Mouse (Mus musculus) CH12.LX (cell line): ENCODE results near the gene H2-DMb2. TPM values are rescaled to one million over a fixed set of nuclear protein-coding genes. Genes with fewer than 3 reads are reported as not detected.

Source experiments
- DNase-seq: peaks from one replicate; pipeline ENCODE4 v3.0.0-alpha.2; 2013; ENCODE audit errors: extremely low read depth
- H3K27ac ChIP-seq: 2 replicates; pipeline ENCODE4 v1.5.1; 2012; ENCODE audit warnings: low read depth, mild to moderate bottlenecking, control low read depth, moderate library complexity; ENCODE audit not compliant: insufficient read depth
- H3K27me3 ChIP-seq: replicated peaks from 2 replicates; pipeline ENCODE3; 2012; ENCODE audit warnings: inconsistent platforms
- H3K36me3 ChIP-seq, 2 experiments: replicated peaks in 1 of 2; 2 replicates each; pipeline versions ENCODE3 to v1.6.1; 2012; ENCODE audit warnings: inconsistent platforms in 1 of 2, low read length in 1 of 2, mild to moderate bottlenecking in 1 of 2, mixed read lengths in 1 of 2, moderate library complexity in 1 of 2; ENCODE audit not compliant: control insufficient read depth in 1 of 2, insufficient read depth in 1 of 2
- H3K4me1 ChIP-seq, 2 experiments: 2 replicates each; pipeline ENCODE4 v1.6.1; 2012; ENCODE audit warnings: inconsistent platforms in 1 of 2, moderate library complexity in 1 of 2; ENCODE audit not compliant: insufficient read depth in 2 of 2, control insufficient read depth in 1 of 2
- H3K4me2 ChIP-seq: 2 replicates; pipeline ENCODE4 v1.6.1; 2012; ENCODE audit warnings: low read depth, mild to moderate bottlenecking, control low read depth; ENCODE audit not compliant: poor library complexity, insufficient read depth, severe bottlenecking
- H3K4me3 ChIP-seq, 3 experiments: fragments of 150-350 bp in 1 of 3; sonication (generic) in 1 of 3; replicated peaks in 1 of 3; 2 replicates each; pipeline versions ENCODE3 to v1.5.1; 2011 to 2012; ENCODE audit warnings: low read depth in 2 of 3, low read length in 2 of 3, mild to moderate bottlenecking in 2 of 3, moderate library complexity in 2 of 3, control low read depth in 1 of 3, improper control_type of control experiment in 1 of 3, inconsistent platforms in 1 of 3, mixed read lengths in 1 of 3; ENCODE audit not compliant: poor library complexity in 1 of 3
- H3K79me2 ChIP-seq: replicated peaks from 2 replicates; pipeline ENCODE4 v1.6.1; 2012; ENCODE audit warnings: mild to moderate bottlenecking, moderate library complexity; ENCODE audit not compliant: control insufficient read depth, poor library complexity, insufficient read depth, severe bottlenecking; ENCODE audit errors: extremely low read depth
- H3K9ac ChIP-seq: 2 replicates; pipeline ENCODE4 v1.6.1; 2012; ENCODE audit warnings: low read depth, mild to moderate bottlenecking, control low read depth, moderate library complexity; ENCODE audit not compliant: insufficient read depth
- H3K9me3 ChIP-seq: replicated peaks from 2 replicates; pipeline ENCODE3; 2012; ENCODE audit warnings: low read length, inconsistent platforms, mixed read lengths
- CHD2 ChIP-seq: IDR thresholded peaks from 2 replicates; pipeline ENCODE4 v1.6.1; 2011; ENCODE audit warnings: low read length, improper control_type of control experiment
- CTCF ChIP-seq, 2 experiments: IDR thresholded peaks in 1 of 2; conservative IDR thresholded peaks in 1 of 2; 2 replicates each; pipeline ENCODE4 v1.5.1; 2011 to 2012; ENCODE audit warnings: low read depth in 2 of 2, low read length in 2 of 2, improper control_type of control experiment in 1 of 2, inconsistent platforms in 1 of 2, mild to moderate bottlenecking in 1 of 2, moderate library complexity in 1 of 2
- ETS1 ChIP-seq: conservative IDR thresholded peaks from 2 replicates; pipeline ENCODE4 v1.6.1; 2012; ENCODE audit warnings: low read depth, mild to moderate bottlenecking, inconsistent platforms, low read length, improper control_type of control experiment, moderate library complexity
- GABPA ChIP-seq: IDR thresholded peaks from 2 replicates; pipeline ENCODE4 v1.6.1; 2012; ENCODE audit warnings: low read depth, low read length, improper control_type of control experiment, inconsistent platforms; ENCODE audit not compliant: insufficient replicate concordance
- HCFC1 ChIP-seq: IDR thresholded peaks from 2 replicates; pipeline ENCODE4 v1.6.1; 2012; ENCODE audit warnings: low read depth, mild to moderate bottlenecking, inconsistent platforms, low read length, improper control_type of control experiment
- JUN ChIP-seq: IDR thresholded peaks from 2 replicates; pipeline ENCODE4 v1.6.1; 2011; ENCODE audit warnings: low read depth, mild to moderate bottlenecking, low read length, improper control_type of control experiment, moderate library complexity; ENCODE audit not compliant: insufficient read depth
- JUND ChIP-seq: conservative IDR thresholded peaks from 2 replicates; pipeline ENCODE4 v1.6.1; 2011; ENCODE audit warnings: low read depth, low read length, improper control_type of control experiment
- POLR2A ChIP-seq: IDR thresholded peaks from 2 replicates; pipeline ENCODE4 v1.6.1; 2011; ENCODE audit warnings: low read depth, mild to moderate bottlenecking, improper control_type of control experiment, low read length
- RAD21 ChIP-seq: IDR thresholded peaks from 2 replicates; pipeline ENCODE4 v1.6.1; 2011; ENCODE audit warnings: low read depth, mild to moderate bottlenecking, low read length, improper control_type of control experiment, moderate library complexity
- SMC3 ChIP-seq: IDR thresholded peaks from 2 replicates; pipeline ENCODE4 v1.6.1; 2011; ENCODE audit warnings: low read depth, low read length, improper control_type of control experiment
- TBP ChIP-seq: conservative IDR thresholded peaks from 2 replicates; pipeline ENCODE4 v1.6.1; 2011; ENCODE audit warnings: low read depth, low read length, improper control_type of control experiment
- TCF12 ChIP-seq: IDR thresholded peaks from 2 replicates; pipeline ENCODE4 v1.6.1; 2014; ENCODE audit warnings: low read depth, mild to moderate bottlenecking, inconsistent platforms, low read length, improper control_type of control experiment
- UBTF ChIP-seq: IDR thresholded peaks from 2 replicates; pipeline ENCODE4 v1.6.1; 2012; ENCODE audit warnings: low read depth, mild to moderate bottlenecking, inconsistent platforms, low read length, improper control_type of control experiment, moderate library complexity
- USF1 ChIP-seq: IDR thresholded peaks from 2 replicates; pipeline ENCODE4 v1.6.1; 2014; ENCODE audit warnings: low read depth, mild to moderate bottlenecking, inconsistent platforms, low read length, improper control_type of control experiment
- ZC3H11A ChIP-seq: IDR thresholded peaks from 2 replicates; pipeline ENCODE4 v1.6.1; 2012; ENCODE audit warnings: low read depth, mild to moderate bottlenecking, inconsistent platforms, low read length, improper control_type of control experiment
- ZMIZ1 ChIP-seq: IDR thresholded peaks from 2 replicates; pipeline ENCODE4 v1.6.1; 2012; ENCODE audit warnings: low read depth, mild to moderate bottlenecking, inconsistent platforms, low read length, improper control_type of control experiment
- ZNF384 ChIP-seq: IDR thresholded peaks from 2 replicates; pipeline ENCODE4 v1.6.1; 2012; ENCODE audit warnings: low read depth, low read length, improper control_type of control experiment, inconsistent platforms
- dilution Hi-C: fragments of 300-500 bp; cut with MboI; formaldehyde crosslinking; loops from 2 replicates; pipeline ENCODE4 v1.14.3; 2020; ENCODE audit warnings: low sequenced_read_pairs; ENCODE audit not compliant: extremely low pct_unique_long_range_greater_than_20kb, extremely low pct_ligation_motif_present
- in situ Hi-C: fragments of 300-500 bp; cut with MboI; formaldehyde crosslinking; loops from 3 replicates; pipeline ENCODE4 v1.14.3; 2019; ENCODE audit warnings: low sequenced_read_pairs, low pct_ligation_motif_present, low pct_unique_long_range_greater_than_20kb, mixed read lengths
- polyA plus RNA-seq: library from polyadenylated mRNA; unstranded; fragments of >175 nt; gene quantifications from 2 replicates; pipeline ENCODE4 v1.2.1, GENCODE M21; 2012; ENCODE audit warnings: low read depth; ENCODE audit not compliant: insufficient read length
- total RNA-seq, 2 experiments: library from RNA; depleted of rRNA; stranded (reverse); fragments of 300-350 nt in 1 of 2; fragments of >200 nt in 1 of 2; gene quantifications; 2 replicates each; pipeline ENCODE4 v1.2.3; 2012 to 2014

Gene H2-DMb2
- total and polyA plus RNA-seq, 3 experiments = 107 to 199 (median 175) TPM

DNA sequence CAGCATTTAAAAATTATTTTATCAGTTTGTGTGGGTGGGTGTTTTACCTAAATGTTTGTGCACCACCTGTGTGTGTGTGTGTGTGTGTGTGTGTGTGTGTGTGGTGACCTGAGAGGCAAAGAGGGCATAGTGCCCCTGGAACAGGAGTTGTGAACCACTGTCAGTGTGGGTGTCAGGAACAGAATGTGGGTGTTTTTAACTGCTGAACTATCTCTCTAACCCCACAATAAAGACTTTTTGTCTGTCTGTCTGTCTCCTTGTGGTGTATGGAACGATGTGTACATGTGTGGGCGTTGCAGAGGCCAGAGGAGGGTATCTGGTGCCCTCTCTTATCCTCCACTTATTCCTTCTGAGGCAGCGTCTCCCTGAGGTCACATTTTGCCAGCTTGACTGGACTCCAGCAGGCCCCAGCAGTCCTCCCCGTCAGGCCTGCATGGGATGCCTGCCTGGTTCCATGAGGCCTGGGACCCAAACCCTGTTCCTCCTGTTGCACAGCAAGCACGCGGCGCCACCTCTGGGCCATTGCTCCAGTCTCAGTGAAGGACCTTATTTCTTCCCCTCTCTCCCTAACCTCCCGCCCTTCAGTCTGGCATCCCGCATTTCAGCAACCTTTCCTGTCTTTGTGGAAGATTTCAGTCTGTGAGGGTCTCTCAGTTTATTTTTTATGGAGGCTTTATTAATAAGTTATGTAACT, 21.2 kb downstream of the H2-DMb2 start:
- dilution Hi-C loops = no loop called here
- in situ Hi-C loops = loop anchor here (5.0 kb wide), 2 partner anchors 37 to 72 kb away; partner anchors contain the start of gene H2-Oa
- H3K27ac ChIP-seq = no peak overlapping the region
- peaks cover 6% of the 10 kb centered on the region for H3K9me3 ChIP-seq
- TF ChIP-seq TBP = no peak
- TF ChIP-seq SMC3 = peak; percentile 79
- no peak for TF ChIP-seq ETS1
- TF ChIP-seq CTCF (conservative IDR thresholded peaks at IDR 0.05 in 1 of 2, IDR thresholded peaks at IDR 0.05 in 1 of 2; ENCODE audit: low read depth in 2 of 2, low read length in 2 of 2) = peak in 1 of 2 experiments; percentile 77; a peak in 3 of 4 replicates
- TF ChIP-seq ZC3H11A = peak; percentile 35
- TF ChIP-seq TCF12 = no peak
- TF ChIP-seq POLR2A = peak; percentile 24; the same call in 1 of the 2 replicates
- TF ChIP-seq UBTF = no peak
- no peak for TF ChIP-seq HCFC1
- TF ChIP-seq USF1 = no peak
- no peak for TF ChIP-seq JUN
- no peak for TF ChIP-seq JUND
- TF ChIP-seq ZMIZ1 = no peak
- peak; percentile 71 for TF ChIP-seq RAD21
- TF ChIP-seq CHD2 = no peak
- TF ChIP-seq GABPA = no peak
- no peak for TF ChIP-seq ZNF384
- TF ChIP-seq, all 38 proteins: peak for 5
- Histone ChIP-seq H3K9ac (no peak overlapping the region), H3K4me1 (peaks cover 0 to 4% of the 10 kb centered on the region in 2 experiments; a peak in 2 of 4 replicates), H3K4me2 (no peak overlapping the region), H3K27me3 (no peaks in the 10 kb centered on the region), H3K4me3 (no peak overlapping the region), H3K79me2 (no peaks in the 10 kb centered on the region; the same call in 1 of the 2 replicates), H3K36me3 (peaks cover 3 to 31% of the 10 kb centered on the region in 2 experiments)
- DNase-seq = no peak

DNA sequence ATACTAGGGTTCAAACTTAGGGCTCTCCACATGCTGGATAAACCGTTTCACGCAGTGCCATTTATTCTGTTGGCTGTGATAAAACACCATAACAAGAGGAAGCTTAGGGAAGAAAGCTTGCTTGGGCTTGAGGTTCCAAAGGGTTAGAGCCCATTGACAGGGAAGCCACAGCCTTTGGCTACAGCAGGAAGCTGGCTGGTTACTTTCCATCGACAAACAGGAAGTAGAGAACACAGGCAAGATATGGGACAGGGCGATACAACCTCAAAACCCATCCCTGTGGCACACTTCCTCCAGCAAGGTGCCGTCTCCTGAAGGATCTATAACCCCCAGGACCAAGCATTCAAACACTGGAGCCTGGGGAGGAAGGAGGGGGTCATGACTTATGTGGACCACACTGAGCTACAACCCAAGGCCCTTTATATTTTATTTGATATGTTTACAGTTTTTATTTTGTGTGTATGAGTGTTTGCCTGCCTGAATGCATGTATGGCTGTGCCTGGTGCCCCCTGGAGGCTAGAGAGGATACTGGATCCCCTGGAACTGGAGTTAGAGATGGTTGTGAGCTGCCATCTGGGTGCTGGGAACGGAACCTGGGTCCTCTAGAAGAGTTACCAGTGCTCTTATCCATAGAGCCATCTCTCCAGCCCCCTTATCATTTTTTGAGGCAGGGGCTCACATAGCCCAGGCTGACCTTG, 22.1 kb downstream of the H2-DMb2 start:
- H3K4me1 ChIP-seq = peaks cover 0 to 4% of the 10 kb centered on the region in 2 experiments; a peak in 2 of 4 replicates
- no peaks in the 10 kb centered on the region; the same call in 1 of the 2 replicates for H3K79me2 ChIP-seq
- peaks cover 0 to 24% of the 10 kb centered on the region in 2 experiments for H3K36me3 ChIP-seq
- no peak overlapping the region for H3K4me3 ChIP-seq
- H3K27me3 ChIP-seq = no peaks in the 10 kb centered on the region
- peaks cover 6% of the 10 kb centered on the region for H3K9me3 ChIP-seq
- no peak overlapping the region for H3K4me2 ChIP-seq
- H3K9ac ChIP-seq = no peak overlapping the region
- in situ Hi-C loops (no loop called here), dilution Hi-C loops (no loop called here)
- no peak for TF ChIP-seq CHD2
- peak; percentile 40 for TF ChIP-seq SMC3
- peak; percentile 25 for TF ChIP-seq RAD21
- peak in 1 of 2 experiments; percentile 58; a peak in 2 of 4 replicates for TF ChIP-seq CTCF (conservative IDR thresholded peaks at IDR 0.05 in 1 of 2, IDR thresholded peaks at IDR 0.05 in 1 of 2; ENCODE audit: low read depth in 2 of 2, low read length in 2 of 2)
- TF ChIP-seq, all 38 proteins: peak for 3
- no peak overlapping the region for H3K27ac ChIP-seq
- DNase-seq = no peak
